Mouse (Mus musculus): ENCODE data around the gene Amigo3.

DNA sequence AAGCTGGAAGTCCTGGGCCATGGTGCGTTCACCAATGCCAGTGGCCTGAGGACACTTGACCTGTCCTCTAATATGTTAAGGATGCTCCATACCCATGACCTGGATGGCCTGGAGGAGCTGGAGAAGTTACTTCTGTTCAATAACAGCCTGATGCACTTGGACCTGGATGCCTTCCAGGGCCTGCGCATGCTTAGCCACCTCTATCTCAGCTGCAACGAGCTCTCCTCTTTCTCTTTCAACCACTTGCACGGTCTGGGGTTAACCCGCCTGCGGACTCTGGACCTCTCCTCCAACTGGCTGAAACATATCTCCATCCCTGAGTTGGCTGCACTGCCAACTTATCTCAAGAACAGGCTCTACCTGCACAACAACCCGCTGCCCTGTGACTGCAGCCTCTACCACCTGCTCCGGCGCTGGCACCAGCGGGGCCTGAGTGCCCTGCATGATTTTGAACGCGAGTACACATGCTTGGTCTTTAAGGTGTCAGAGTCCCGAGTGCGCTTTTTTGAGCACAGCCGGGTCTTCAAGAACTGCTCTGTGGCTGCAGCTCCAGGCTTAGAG lies 786 bp downstream of the Amigo3 start:
- TF ChIP-seq CTCF (IDR thresholded peaks at IDR 0.05; ENCODE audit: control insufficient read depth, insufficient read depth, insufficient replicate concordance, low read depth, low read length) (no peak), POLR2A (IDR thresholded peaks at IDR 0.05; ENCODE audit: control insufficient read depth, low read depth, low read length) (no peak)
